Mouse (Mus musculus) central nervous system, embryonic 14 days (tissue): ENCODE results near the gene Pelo. TPM values are rescaled to one million over a fixed set of nuclear protein-coding genes. Genes with fewer than 3 reads are reported as not detected.

Experiments used
- polyA plus RNA-seq: library from polyadenylated mRNA; depleted of rRNA; stranded (reverse); fragments of >200 nt; gene quantifications from 2 replicates; pipeline ENCODE4 v1.2.3, GENCODE M21; 2012; rRNA removed

Gene Pelo
- 31.9 and 33.6 TPM in 2 replicates for polyA plus RNA-seq

DNA sequence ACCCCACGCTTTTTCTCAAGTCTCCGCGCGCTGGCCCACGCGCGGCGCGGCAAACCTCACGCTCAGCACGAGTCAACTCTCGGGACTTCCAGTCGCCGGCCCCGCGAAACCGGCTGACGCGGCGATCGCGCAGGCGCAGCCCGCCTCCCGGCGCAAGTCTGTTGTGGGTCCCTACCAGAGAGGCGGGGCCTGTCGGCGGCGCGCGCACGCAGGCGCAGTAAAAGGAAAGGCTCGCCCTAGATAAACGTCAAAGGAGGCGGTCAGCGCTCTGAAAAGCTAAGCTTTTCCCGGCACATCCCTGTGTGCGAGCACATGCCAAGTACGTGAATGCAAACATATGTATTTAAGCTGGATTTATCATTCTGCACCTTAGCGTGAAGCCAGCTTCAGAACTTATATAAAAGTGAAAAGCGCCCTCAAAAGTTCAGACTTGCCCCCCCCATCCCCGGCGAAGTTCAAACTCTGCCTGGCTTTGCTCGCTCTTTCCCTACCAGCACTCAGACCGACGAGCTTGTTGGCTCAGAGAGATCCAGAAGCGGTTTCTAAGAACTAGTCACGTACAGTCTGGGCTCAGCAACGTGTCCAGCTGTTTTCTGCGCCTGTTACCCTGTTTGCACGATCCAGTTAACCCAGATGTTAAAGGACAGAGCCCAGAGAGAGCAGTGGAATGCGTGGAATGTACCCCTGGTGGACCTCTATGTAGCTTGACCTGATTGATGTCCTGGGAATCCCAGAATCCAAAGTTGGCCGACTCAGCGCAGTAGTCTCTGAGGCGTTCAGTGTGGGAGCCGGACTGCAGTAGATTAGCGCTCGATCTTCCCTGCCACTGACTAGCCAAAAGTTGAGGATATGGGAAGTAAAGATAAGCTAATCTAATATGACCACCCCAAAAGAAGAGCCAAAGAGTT is at the start of gene Pelo:
Gene Pelo, minus strand, starts transcription at position 118 of the 908 bp plus-strand sequence.

DNA sequence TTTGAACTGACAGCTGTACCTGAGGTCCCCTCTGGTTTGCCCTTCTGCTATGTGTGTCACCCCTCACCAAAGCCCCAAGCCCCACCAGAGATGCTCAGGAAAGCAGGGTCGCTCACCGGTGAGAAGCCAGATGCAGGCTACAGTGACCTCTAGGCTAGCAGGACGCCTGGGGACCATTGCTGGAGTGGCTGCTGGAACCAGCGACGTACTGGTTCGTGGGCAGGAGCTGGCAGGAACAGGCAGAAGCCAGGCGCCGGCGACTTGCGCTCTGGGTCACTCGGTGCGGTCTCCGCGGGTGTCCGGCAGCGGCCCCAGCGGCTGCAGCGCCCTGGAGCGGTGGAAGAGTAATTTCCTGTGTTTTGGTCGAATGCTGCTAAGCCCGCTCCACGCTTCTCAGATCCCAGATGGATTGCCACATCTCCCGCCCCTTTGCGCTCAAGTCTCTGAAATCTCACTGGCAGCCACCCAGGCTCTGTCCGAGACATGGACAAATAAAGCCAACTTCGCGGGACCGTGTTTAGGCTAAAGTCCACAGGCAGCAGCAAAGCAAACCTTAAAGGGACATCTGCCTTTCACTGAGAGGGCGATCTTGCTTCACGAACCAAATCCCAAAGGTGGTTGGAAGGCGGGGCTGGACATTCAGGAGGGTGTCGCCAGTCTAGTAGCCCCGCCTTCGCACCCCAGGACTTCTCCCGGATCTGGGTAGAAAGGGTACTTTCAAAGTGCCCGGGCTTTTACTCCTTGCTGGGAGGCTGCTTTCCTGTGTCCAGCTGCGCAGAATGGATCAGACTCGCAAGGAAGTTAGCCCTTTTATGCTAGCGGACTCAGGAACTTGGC is 11.6 kb upstream of the Pelo start, which contains the start of the genes Gm49395 and Itga1:
Gene Gm49395, minus strand, starts transcription at position 567 of the 837 bp plus-strand sequence.
Gene Itga1, minus strand, starts transcription at position 610 of the 837 bp plus-strand sequence.

Other genes starting within 250 kb of the Pelo start
- gene Itga2, start 158.1 kb downstream of the Pelo start, polyA plus RNA-seq, result 1.5 and 2.1 TPM in 2 replicates
- 1.00 and 1.0 TPM in 2 replicates for gene Gm49395, start 11.7 kb upstream of the Pelo start, polyA plus RNA-seq
- gene Itga1, start 11.8 kb upstream of the Pelo start, polyA plus RNA-seq, result 3.1 and 3.5 TPM in 2 replicates